Comparison of ENCODE assay signal across 8 mouse cellular contexts in genomic region chr13:51101016-51101776, GRCm38 (mm10). TPM values are rescaled to one million over a fixed set of nuclear protein-coding genes. Genes with fewer than 3 reads are reported as not detected.
DNase-seq lines count a peak whose midpoint lies in the region; ATAC-seq and TF ChIP-seq lines count a peak whose summit lies in the region.

No protein-coding gene starts in this region.

- H3K9ac ChIP-seq in embryonic facial prominence, embryonic 13.5 days = peak overlapping the region; percentile 98
- H3K9ac ChIP-seq in heart, embryonic 12.5 days = peak overlapping the region; percentile 96
- H3K9ac ChIP-seq in kidney, embryonic 15.5 days = peak overlapping the region; percentile 94
- peak overlapping the region; percentile 99 for H3K9ac ChIP-seq in liver, adult 2 months (ENCODE audit: low read depth, low read length)
- H3K9ac ChIP-seq in midbrain, postnatal 0 days (replicated peaks; ENCODE audit: low read length, poor library complexity, severe bottlenecking) = peak overlapping the region; percentile 100

- DNase-seq in urinary bladder, adult 18-20 months (ENCODE audit: low spot score in 2 of 2) = peak; percentile 21 to 38
- DNase-seq in urinary bladder, postnatal 10 days (ENCODE audit: low spot score) = no peak
- DNase-seq in liver, adult 2 months (ENCODE audit: extremely low read depth, low read depth, low spot score) = peak; percentile 62
- DNase-seq in midbrain, postnatal 0 days (ENCODE audit: low spot score) = peak; percentile 48
- peak; percentile 15 to 28 for DNase-seq in spleen, postnatal 14 days (ENCODE audit: low spot score in 2 of 2)

- peak; percentile 48 for TF ChIP-seq CTCF in liver, adult 2 months (IDR thresholded peaks at IDR 0.05; ENCODE audit: low read depth, low read length)
- peak; percentile 30; the same call in 1 of the 2 replicates for TF ChIP-seq CTCF in midbrain, postnatal 0 days (IDR thresholded peaks at IDR 0.05)

- H3K27me3 ChIP-seq in embryonic facial prominence, embryonic 13.5 days = no peaks in the 10 kb centered on the region
- H3K27me3 ChIP-seq in heart, embryonic 12.5 days (replicated peaks) = no peaks in the 10 kb centered on the region
- H3K27me3 ChIP-seq in kidney, embryonic 15.5 days = no peaks in the 10 kb centered on the region
- no peaks in the 10 kb centered on the region for H3K27me3 ChIP-seq in liver, adult 2 months (ENCODE audit: control insufficient read depth, insufficient read depth, low read length)
- no peaks in the 10 kb centered on the region for H3K27me3 ChIP-seq in midbrain, postnatal 0 days (ENCODE audit: insufficient read depth, low read length)

- 1% methylated on average over 48 of the region's 89 CpGs for WGBS in embryonic facial prominence, embryonic 13.5 days
- WGBS in heart, embryonic 12.5 days = 3% methylated on average over 52 of the region's 89 CpGs
- 1% methylated on average over 61 of the region's 89 CpGs for WGBS in kidney, embryonic 15.5 days
- under 1% methylated on average over 67 of the region's 89 CpGs for WGBS in liver, adult 2 months
- WGBS in midbrain, postnatal 0 days = under 1% methylated on average over 45 of the region's 89 CpGs

- ATAC-seq in embryonic facial prominence, embryonic 13.5 days (ENCODE audit: insufficient number of reproducible peaks, insufficient read depth, low FRiP score, low TSS enrichment, low read depth) = peak; percentile 60
- ATAC-seq in heart, embryonic 12.5 days (ENCODE audit: insufficient number of reproducible peaks, low FRiP score) = peak; percentile 83
- ATAC-seq in kidney, embryonic 15.5 days (replicated peaks; ENCODE audit: low FRiP score) = peak; percentile 49
- ATAC-seq in midbrain, postnatal 0 days (ENCODE audit: low FRiP score) = peak; percentile 66

- TF ChIP-seq POLR2A in liver, adult 2 months (IDR thresholded peaks at IDR 0.05; ENCODE audit: extremely low read depth, insufficient read depth, low read length) = no peak

- H3K4me2 ChIP-seq in embryonic facial prominence, embryonic 13.5 days = peak overlapping the region; percentile 95
- peak overlapping the region; percentile 62 for H3K4me2 ChIP-seq in heart, embryonic 12.5 days
- peak overlapping the region; percentile 87 for H3K4me2 ChIP-seq in kidney, embryonic 15.5 days
- peak overlapping the region; percentile 79 for H3K4me2 ChIP-seq in midbrain, postnatal 0 days (ENCODE audit: low read depth, low read length, poor library complexity, severe bottlenecking)

- H3K27ac ChIP-seq in embryonic facial prominence, embryonic 13.5 days = peak overlapping the region; percentile 96
- peak overlapping the region; percentile 87 for H3K27ac ChIP-seq in heart, embryonic 12.5 days (ENCODE audit: poor library complexity, severe bottlenecking)
- H3K27ac ChIP-seq in kidney, embryonic 15.5 days = peak overlapping the region; percentile 95
- H3K27ac ChIP-seq in liver, adult 2 months (replicated peaks; ENCODE audit: insufficient read depth, low read depth, low read length) = peak overlapping the region; percentile 95
- H3K27ac ChIP-seq in midbrain, postnatal 0 days (ENCODE audit: low read depth, low read length) = peak overlapping the region; percentile 97

- peaks cover 22% of the 10 kb centered on the region for H3K4me1 ChIP-seq in embryonic facial prominence, embryonic 13.5 days
- H3K4me1 ChIP-seq in heart, embryonic 12.5 days (replicated peaks) = peaks cover 23% of the 10 kb centered on the region; the same call in 1 of the 2 replicates
- peaks cover 28% of the 10 kb centered on the region for H3K4me1 ChIP-seq in kidney, embryonic 15.5 days
- H3K4me1 ChIP-seq in liver, adult 2 months (ENCODE audit: control insufficient read depth, insufficient read depth, low read length) = peaks cover 16% of the 10 kb centered on the region
- H3K4me1 ChIP-seq in midbrain, postnatal 0 days (ENCODE audit: insufficient read depth, low read length) = peaks cover 3% of the 10 kb centered on the region; the same call in 1 of the 2 replicates

- peaks cover 5% of the 10 kb centered on the region; the same call in 1 of the 2 replicates for H3K9me3 ChIP-seq in embryonic facial prominence, embryonic 13.5 days
- H3K9me3 ChIP-seq in heart, embryonic 12.5 days (replicated peaks) = peaks cover 6% of the 10 kb centered on the region
- 0 out of 2 replicates have a peak, but pooled peaks cover 2% of the 10 kb centered on the region for H3K9me3 ChIP-seq in kidney, embryonic 15.5 days (replicated peaks)
- H3K9me3 ChIP-seq in midbrain, postnatal 0 days (ENCODE audit: low read length) = no peaks in the 10 kb centered on the region

- peaks cover 8% of the 10 kb centered on the region for H3K36me3 ChIP-seq in embryonic facial prominence, embryonic 13.5 days
- H3K36me3 ChIP-seq in heart, embryonic 12.5 days = peaks cover 6% of the 10 kb centered on the region; the same call in 1 of the 2 replicates
- H3K36me3 ChIP-seq in kidney, embryonic 15.5 days = peaks cover 13% of the 10 kb centered on the region; the same call in 1 of the 2 replicates
- no peaks in the 10 kb centered on the region for H3K36me3 ChIP-seq in liver, adult 2 months (ENCODE audit: control insufficient read depth, insufficient read depth, low read length)
- no peaks in the 10 kb centered on the region for H3K36me3 ChIP-seq in midbrain, postnatal 0 days (ENCODE audit: insufficient read depth, low read length)

- H3K4me3 ChIP-seq in embryonic facial prominence, embryonic 13.5 days = peak overlapping the region; percentile 73
- H3K4me3 ChIP-seq in heart, embryonic 12.5 days = peak overlapping the region; percentile 91
- H3K4me3 ChIP-seq in kidney, embryonic 15.5 days (replicated peaks) = peak overlapping the region; percentile 93
- peak overlapping the region; percentile 94 for H3K4me3 ChIP-seq in liver, adult 2 months (ENCODE audit: insufficient read depth, low read depth, low read length)
- peak overlapping the region; percentile 84 for H3K4me3 ChIP-seq in midbrain, postnatal 0 days (ENCODE audit: low read depth, low read length)

- H3K79me2 ChIP-seq in liver, adult 2 months (ENCODE audit: control insufficient read depth, insufficient read depth, low read length) = peaks cover 29% of the 10 kb centered on the region

RNA-seq across cellular contexts. Expression of gene Spin1, which starts 0.5 kb away (rescaled TPM):
- 116 and 128 TPM in 2 replicates for polyA plus RNA-seq in embryonic facial prominence, embryonic 13.5 days (2015; fragmentation: Nextera tagmentation; extraction: Ambion mirVana)
- polyA plus RNA-seq in heart, embryonic 12.5 days (2016; fragmentation: Nextera tagmentation; extraction: Ambion mirVana) = 63.4 and 68.1 TPM in 2 replicates
- polyA plus RNA-seq in kidney, embryonic 15.5 days (2015; fragmentation: Nextera tagmentation; extraction: Ambion mirVana) = 83.7 and 86.4 TPM in 2 replicates
- 39.5 and 52.2 TPM in 2 replicates for total RNA-seq in liver, adult 2 months (2014; rRNA removed)
- 17.1 and 19.5 TPM in 2 replicates for polyA plus RNA-seq in liver, adult 2 months (2012; rRNA removed)
- 214 and 241 TPM in 2 replicates for total RNA-seq in midbrain, postnatal 0 days (2014; rRNA removed)
- 154 and 158 TPM in 2 replicates for polyA plus RNA-seq in midbrain, postnatal 0 days (2015; fragmentation: Nextera tagmentation; extraction: Ambion mirVana)
